Mouse (Mus musculus): ENCODE results near the gene Olfr596. TPM values are rescaled to one million over a fixed set of nuclear protein-coding genes. Genes with fewer than 3 reads are reported as not detected.
"Not testable (repeated sequence)": the region's sequence is repeated elsewhere in the genome, so short reads cannot be mapped to it uniquely, and the experiment has no call there.

Gene Olfr596
- not detected in 2 replicates for polyA plus RNA-seq (2012; rRNA removed)

DNA sequence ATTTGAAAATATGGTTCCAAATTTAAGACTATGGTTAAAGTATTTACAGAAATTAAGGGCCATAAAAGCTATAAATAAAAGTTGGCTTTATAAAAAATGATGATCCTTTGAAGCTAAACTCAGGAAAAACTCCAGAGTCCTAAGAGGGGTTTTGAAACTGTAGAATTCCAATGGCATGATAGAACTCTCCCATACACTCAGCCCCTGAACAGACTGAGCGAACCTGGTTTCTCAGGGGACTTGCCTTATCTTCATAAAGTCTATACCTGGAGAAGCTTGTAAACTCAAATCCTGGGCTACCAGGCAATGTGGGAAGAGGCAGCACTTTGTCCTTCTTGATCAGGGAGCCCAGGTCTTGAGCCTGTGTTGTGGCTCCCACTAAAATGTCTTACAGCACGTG lies at the start of gene Olfr596:
Olfr596 (plus strand) TSS at position 301 of the 400 bp plus-strand sequence.
- H3K27me3 ChIP-seq (ENCODE audit: control insufficient read depth, insufficient read depth, low read length); H3K27ac ChIP-seq (ENCODE audit: control insufficient read depth, insufficient read depth, low read depth, low read length); H3K4me1 ChIP-seq (ENCODE audit: control insufficient read depth, insufficient read depth, low read length); H3K36me3 ChIP-seq (ENCODE audit: control insufficient read depth, insufficient read depth, low read length); H3K4me3 ChIP-seq (ENCODE audit: control insufficient read depth, low read depth, low read length): not testable (repeated sequence)

DNA sequence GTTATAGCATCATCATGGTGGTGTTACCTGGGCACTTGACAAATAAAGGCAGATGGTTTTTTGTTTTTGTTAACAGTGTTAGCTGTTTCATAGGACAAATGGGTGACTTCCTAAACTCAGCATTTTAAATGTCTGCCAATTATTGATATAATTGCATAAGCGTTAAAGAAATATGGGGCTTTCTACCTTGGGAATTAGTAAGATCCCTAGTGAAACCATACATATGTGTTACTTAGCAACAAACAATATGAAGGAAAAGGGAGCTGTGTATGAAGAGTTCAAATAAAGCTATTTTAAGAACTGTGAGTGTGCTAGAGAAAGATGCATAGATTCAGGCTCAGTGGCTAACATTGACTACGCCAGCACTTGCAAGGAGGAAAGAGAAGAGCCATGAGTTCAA lies 10.6 kb downstream of the Olfr596 start, which contains the start of gene Olfr597:
Olfr597 (plus strand) TSS at position 301 of the 400 bp plus-strand sequence.
- not testable (repeated sequence) for H3K27ac ChIP-seq (ENCODE audit: control insufficient read depth, insufficient read depth, low read depth, low read length); H3K27me3 ChIP-seq (ENCODE audit: control insufficient read depth, insufficient read depth, low read length); H3K36me3 ChIP-seq (ENCODE audit: control insufficient read depth, insufficient read depth, low read length); H3K4me1 ChIP-seq (ENCODE audit: control insufficient read depth, insufficient read depth, low read length); H3K4me3 ChIP-seq (ENCODE audit: control insufficient read depth, low read depth, low read length)

DNA sequence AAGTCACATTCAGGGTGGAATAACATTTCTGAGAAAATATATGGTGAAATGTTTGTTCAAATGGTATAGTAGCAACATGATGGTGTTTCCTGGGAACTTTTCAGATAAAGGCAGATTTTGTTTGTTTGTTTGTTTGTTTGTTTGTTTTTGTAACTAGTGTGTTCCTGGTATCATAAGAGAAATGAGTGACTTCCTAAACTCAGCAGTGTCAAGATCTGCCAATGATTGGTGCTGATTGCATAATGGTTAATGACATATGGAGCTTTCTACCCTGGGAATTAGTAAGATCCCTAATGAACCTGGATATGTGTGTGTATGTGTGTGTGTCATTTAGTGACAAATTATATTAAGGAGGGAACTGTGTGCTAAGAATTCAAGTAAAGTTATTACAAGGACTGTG lies 17.8 kb downstream of the Olfr596 start, which contains the start of gene Olfr598:
Olfr598 (plus strand) TSS at position 301 of the 400 bp plus-strand sequence.
- Histone ChIP-seq H3K27ac (ENCODE audit: control insufficient read depth, insufficient read depth, low read depth, low read length) (no peak within 1 kb of the TSS), H3K4me1 (ENCODE audit: control insufficient read depth, insufficient read depth, low read length) (no peaks in the 10 kb centered on the region), H3K4me3 (ENCODE audit: control insufficient read depth, low read depth, low read length) (no peak within 1 kb of the TSS), H3K36me3 (ENCODE audit: control insufficient read depth, insufficient read depth, low read length) (no peaks in the 10 kb centered on the region), H3K27me3 (ENCODE audit: control insufficient read depth, insufficient read depth, low read length) (no peaks in the 10 kb centered on the region)
- TF ChIP-seq POLR2A (IDR thresholded peaks at IDR 0.05; ENCODE audit: control insufficient read depth, low read depth, low read length) (no peak), CTCF (IDR thresholded peaks at IDR 0.05; ENCODE audit: control insufficient read depth, insufficient read depth, insufficient replicate concordance, low read depth, low read length) (no peak)

DNA sequence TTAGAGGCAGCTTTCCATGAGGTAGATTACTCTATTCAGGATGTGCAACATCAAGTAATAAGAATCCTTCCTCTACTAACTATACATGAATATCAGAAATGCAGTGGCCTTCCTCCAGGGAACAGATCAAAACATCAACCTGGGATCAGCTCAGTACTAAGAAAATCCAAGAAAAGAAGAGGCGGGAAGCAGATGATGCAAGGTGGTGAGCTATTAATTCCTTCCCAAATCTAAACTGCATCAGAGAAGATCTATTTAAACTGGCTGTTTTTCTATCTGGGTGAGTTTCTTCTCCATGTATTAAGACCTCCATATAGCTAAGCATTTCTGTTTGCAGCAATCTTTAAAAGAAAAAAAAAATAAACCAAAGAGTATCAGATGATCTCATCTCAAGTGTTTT lies 30.2 kb downstream of the Olfr596 start, which contains the start of gene Olfr599:
Olfr599 (plus strand) TSS at position 301 of the 400 bp plus-strand sequence.
- no peak for TF ChIP-seq CTCF (IDR thresholded peaks at IDR 0.05; ENCODE audit: control insufficient read depth, insufficient read depth, insufficient replicate concordance, low read depth, low read length)
- TF ChIP-seq POLR2A (IDR thresholded peaks at IDR 0.05; ENCODE audit: control insufficient read depth, low read depth, low read length) = no peak
- no peaks in the 10 kb centered on the region for H3K27me3 ChIP-seq (ENCODE audit: control insufficient read depth, insufficient read depth, low read length)
- no peaks in the 10 kb centered on the region for H3K36me3 ChIP-seq (ENCODE audit: control insufficient read depth, insufficient read depth, low read length)
- peaks cover 5% of the 10 kb centered on the region for H3K4me1 ChIP-seq (ENCODE audit: control insufficient read depth, insufficient read depth, low read length)
- no peak within 1 kb of the TSS for H3K27ac ChIP-seq (ENCODE audit: control insufficient read depth, insufficient read depth, low read depth, low read length)
- H3K4me3 ChIP-seq (ENCODE audit: control insufficient read depth, low read depth, low read length) = no peak within 1 kb of the TSS

DNA sequence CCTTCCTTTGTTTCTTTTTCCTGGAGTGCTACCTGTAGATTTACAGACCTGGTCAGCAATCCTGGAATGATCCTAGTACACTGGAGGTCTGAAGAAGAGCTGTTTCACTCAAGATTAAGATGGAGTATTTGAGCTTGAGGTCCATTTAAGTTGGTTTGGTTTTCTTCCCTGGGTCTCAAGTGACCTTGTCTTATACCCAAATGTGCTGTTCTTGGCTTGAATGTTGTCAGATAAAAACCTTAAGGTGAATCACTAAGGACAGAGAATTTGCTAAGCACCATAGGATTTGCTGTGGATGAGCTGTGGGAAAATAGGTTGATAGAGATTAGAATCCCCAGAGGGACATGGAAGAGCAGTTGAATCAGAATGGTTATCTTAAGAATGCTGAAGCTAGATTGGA lies 44.1 kb downstream of the Olfr596 start, which contains the start of gene Olfr600:
Olfr600 (minus strand) TSS at position 101 of the 400 bp plus-strand sequence.
- Histone ChIP-seq H3K36me3 (ENCODE audit: control insufficient read depth, insufficient read depth, low read length) (no peaks in the 10 kb centered on the region), H3K27me3 (ENCODE audit: control insufficient read depth, insufficient read depth, low read length) (no peaks in the 10 kb centered on the region), H3K4me1 (ENCODE audit: control insufficient read depth, insufficient read depth, low read length) (no peaks in the 10 kb centered on the region), H3K4me3 (ENCODE audit: control insufficient read depth, low read depth, low read length) (no peak within 1 kb of the TSS), H3K27ac (ENCODE audit: control insufficient read depth, insufficient read depth, low read depth, low read length) (no peak within 1 kb of the TSS)
- TF ChIP-seq POLR2A (IDR thresholded peaks at IDR 0.05; ENCODE audit: control insufficient read depth, low read depth, low read length) (no peak), CTCF (IDR thresholded peaks at IDR 0.05; ENCODE audit: control insufficient read depth, insufficient read depth, insufficient replicate concordance, low read depth, low read length) (no peak)

Other genes starting within 250 kb of the Olfr596 start
- gene Olfr584, start 223.8 kb upstream of the Olfr596 start, polyA plus RNA-seq (2012; rRNA removed) = not detected in 2 replicates
- gene Olfr585, start 207.9 kb upstream of the Olfr596 start, polyA plus RNA-seq (2012; rRNA removed) = not detected in 2 replicates
- not detected in 2 replicates for gene Olfr586, start 180.0 kb upstream of the Olfr596 start, polyA plus RNA-seq (2012; rRNA removed)
- gene Olfr588-ps1, start 164.8 kb upstream of the Olfr596 start, polyA plus RNA-seq (2012; rRNA removed) = not detected in 2 replicates
- gene Olfr589, start 149.3 kb upstream of the Olfr596 start, polyA plus RNA-seq (2012; rRNA removed) = not detected in 2 replicates
- gene Olfr591, start 127.3 kb upstream of the Olfr596 start, polyA plus RNA-seq (2012; rRNA removed) = not detected in 2 replicates
- not detected in 2 replicates for gene Olfr592, start 120.8 kb upstream of the Olfr596 start, polyA plus RNA-seq (2012; rRNA removed)
- gene Olfr593, start 93.8 kb upstream of the Olfr596 start, polyA plus RNA-seq (2012; rRNA removed) = not detected in 2 replicates
- gene Olfr594, start 88.7 kb upstream of the Olfr596 start, polyA plus RNA-seq (2012; rRNA removed) = not detected in 2 replicates
- not detected in 2 replicates for gene Usp17ld, start 53.1 kb upstream of the Olfr596 start, polyA plus RNA-seq (2012; rRNA removed)
- gene Olfr597, start 10.7 kb downstream of the Olfr596 start, polyA plus RNA-seq (2012; rRNA removed) = not detected in 2 replicates
- gene Olfr598, start 17.9 kb downstream of the Olfr596 start, polyA plus RNA-seq (2012; rRNA removed) = not detected in 2 replicates
- not detected in 2 replicates for gene Olfr599, start 30.3 kb downstream of the Olfr596 start, polyA plus RNA-seq (2012; rRNA removed)
- gene Olfr600, start 44.0 kb downstream of the Olfr596 start, polyA plus RNA-seq (2012; rRNA removed) = not detected in 2 replicates
- not detected in 2 replicates for gene Olfr601, start 57.0 kb downstream of the Olfr596 start, polyA plus RNA-seq (2012; rRNA removed)
- gene Olfr603, start 80.5 kb downstream of the Olfr596 start, polyA plus RNA-seq (2012; rRNA removed) = 0.11 TPM in 1 of 2 replicates, not detected in the other
- not detected in 2 replicates for gene Usp17lc, start 109.4 kb downstream of the Olfr596 start, polyA plus RNA-seq (2012; rRNA removed)
- not detected in 2 replicates for gene Olfr605, start 139.8 kb downstream of the Olfr596 start, polyA plus RNA-seq (2012; rRNA removed)
- not detected in 2 replicates for gene Olfr606, start 143.4 kb downstream of the Olfr596 start, polyA plus RNA-seq (2012; rRNA removed)
- gene Olfr607, start 158.5 kb downstream of the Olfr596 start, polyA plus RNA-seq (2012; rRNA removed) = not detected in 2 replicates
- gene Olfr608, start 164.2 kb downstream of the Olfr596 start, polyA plus RNA-seq (2012; rRNA removed) = not detected in 2 replicates
- not detected in 2 replicates for gene Olfr609, start 192.4 kb downstream of the Olfr596 start, polyA plus RNA-seq (2012; rRNA removed)
- 0.14 TPM in 1 of 2 replicates, not detected in the other for gene Olfr610, start 206.5 kb downstream of the Olfr596 start, polyA plus RNA-seq (2012; rRNA removed)
- 0.15 TPM in 1 of 2 replicates, not detected in the other for gene Olfr611, start 215.2 kb downstream of the Olfr596 start, polyA plus RNA-seq (2012; rRNA removed)
- not detected in 2 replicates for gene Olfr612, start 237.1 kb downstream of the Olfr596 start, polyA plus RNA-seq (2012; rRNA removed)
- not detected in 2 replicates for gene Olfr613, start 242.4 kb downstream of the Olfr596 start, polyA plus RNA-seq (2012; rRNA removed)

All from testis, adult 2 months (tissue).